Mouse (Mus musculus) right cerebral cortex, adult 18-20 months (tissue): ENCODE measurements around the gene Cpn2.

Experiments used
- DNase-seq: peaks from one replicate; pipeline ENCODE4 v3.0.0; 2022; ENCODE audit warnings: mixed read lengths

Gene Cpn2

GRCm38 (mm10) chr16:30234636-30235546 lies 32.4 kb downstream of the Cpn2 start:
- no peak for DNase-seq

DNA sequence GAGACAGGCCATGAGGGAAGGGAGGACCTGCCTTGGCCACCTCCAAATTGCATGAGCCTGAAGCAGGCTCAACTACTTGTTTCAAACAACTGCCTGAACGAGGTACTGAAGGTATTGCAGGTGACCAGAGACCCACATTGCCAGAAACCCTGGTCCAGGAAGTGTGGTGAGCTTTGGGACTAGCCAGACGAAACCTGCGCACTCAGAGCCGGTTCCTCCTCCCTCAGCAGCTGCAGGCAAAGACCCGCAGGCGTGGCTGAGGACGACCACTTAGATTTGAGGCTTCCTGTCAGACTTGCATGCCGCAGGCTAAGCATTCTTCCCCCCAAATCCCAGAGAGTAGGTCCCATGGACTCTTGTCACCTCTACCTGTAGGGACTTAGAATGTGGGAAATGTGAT lies 33.2 kb downstream of the Cpn2 start:
- DNase-seq: no peak

GRCm38 (mm10) chr16:30231882-30232604 lies 35.3 kb downstream of the Cpn2 start:
- no peak for DNase-seq

GRCm38 (mm10) chr16:30227352-30227751 lies 39.9 kb downstream of the Cpn2 start:
- DNase-seq: no peak

DNA sequence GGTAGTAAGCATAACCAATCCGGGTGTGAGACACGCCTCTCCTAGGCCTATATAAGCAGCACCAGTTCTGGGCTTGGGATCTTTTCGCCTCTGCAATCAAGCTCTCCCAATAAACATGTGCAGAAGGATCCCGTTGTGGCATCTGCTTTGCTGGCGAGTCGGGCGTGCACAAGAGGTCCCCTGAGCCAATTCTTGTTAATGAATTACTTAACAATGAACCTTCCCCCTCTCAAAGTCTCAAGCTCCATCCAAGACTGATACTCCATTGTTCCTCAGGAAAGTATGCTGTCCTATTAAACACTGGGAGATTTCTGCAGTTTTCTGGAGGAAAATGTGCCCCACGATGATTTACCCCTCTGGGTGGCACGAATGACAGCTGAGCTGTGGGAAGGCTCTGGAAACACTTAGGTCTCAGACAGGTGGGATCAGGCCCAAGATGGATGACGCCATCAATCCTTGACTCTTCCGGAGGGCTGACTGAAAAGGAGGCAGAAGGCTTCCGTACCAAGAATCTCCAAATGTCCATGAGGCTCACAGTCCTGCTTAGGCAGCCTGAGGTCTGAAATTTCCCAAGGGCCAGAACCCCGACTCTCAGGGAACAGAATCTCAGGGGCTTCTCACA lies 46.0 kb downstream of the Cpn2 start:
- no peak for DNase-seq

- DNase-seq: no peak
Observed at GRCm38 (mm10) chr16:30215811-30216210, 51.5 kb downstream of the Cpn2 start.

DNA sequence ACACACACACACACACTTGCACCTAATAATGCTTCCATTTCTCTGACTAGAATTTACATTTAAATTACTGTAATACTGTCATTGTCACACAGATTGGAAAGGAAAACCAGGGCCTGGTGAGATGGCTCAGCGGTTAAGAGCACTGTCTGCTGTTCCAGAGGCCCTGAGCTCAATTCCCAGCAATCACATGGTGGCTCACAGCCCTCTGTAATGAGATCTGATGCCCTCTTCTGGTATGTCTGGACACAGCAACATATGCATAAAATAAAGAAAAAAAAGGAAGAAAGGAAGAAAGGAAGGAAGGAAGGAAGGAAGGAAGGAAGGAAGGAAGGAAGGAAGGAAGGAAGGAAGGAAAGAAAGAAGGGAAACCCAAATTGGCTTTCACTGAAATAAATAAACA lies 53.7 kb downstream of the Cpn2 start:
- no peak for DNase-seq

DNA sequence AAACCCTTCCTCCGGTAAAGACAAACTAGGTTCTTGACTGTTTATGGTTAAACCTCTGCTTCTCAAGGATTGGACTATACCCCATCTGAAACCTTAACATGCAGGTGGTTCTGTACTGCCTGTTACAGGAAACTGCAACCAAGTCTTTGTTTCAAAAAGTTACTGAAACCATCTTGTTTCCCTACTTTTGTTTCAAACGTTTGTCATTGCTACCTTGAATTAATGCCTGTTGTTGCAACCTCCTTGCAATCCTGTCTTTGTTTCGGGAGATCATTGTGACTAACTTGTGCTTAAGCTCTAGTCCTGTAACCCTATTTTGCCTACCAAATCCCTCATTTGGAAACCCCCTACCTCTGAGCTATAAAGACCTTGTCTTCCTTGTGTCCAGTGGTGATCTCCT lies 55.3 kb downstream of the Cpn2 start:
- DNase-seq: no peak

DNA sequence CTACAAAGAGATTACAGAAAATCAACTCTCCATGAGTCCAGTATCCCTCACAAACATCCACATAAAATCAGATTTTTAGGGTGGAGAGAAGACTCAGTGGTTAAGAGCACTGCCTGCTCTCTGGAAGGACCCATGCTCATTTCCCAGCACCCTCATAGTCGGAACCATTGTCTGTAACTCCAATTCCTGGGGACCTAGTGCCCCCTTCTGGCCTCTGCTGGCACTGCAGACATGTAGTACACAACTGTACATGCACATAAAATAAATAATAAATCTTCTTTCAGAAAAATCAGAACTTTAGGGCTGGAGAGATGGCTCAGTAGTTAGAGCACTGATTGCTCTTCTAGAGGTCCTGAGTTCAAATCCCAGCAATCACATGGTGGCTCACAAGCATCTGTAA lies 58.0 kb downstream of the Cpn2 start:
- no peak for DNase-seq

GRCm38 (mm10) chr16:30207991-30208390 lies 59.3 kb downstream of the Cpn2 start:
- peak; percentile 24 for DNase-seq

- DNase-seq: no peak
Observed at GRCm38 (mm10) chr16:30207111-30207828, 60.0 kb downstream of the Cpn2 start.
